Mouse (Mus musculus) c-Kit-positive CD71-positive TER-119-negative erythroid progenitor cells, embryonic 14.5 days (primary cell): ENCODE results near the gene Cldn19.
"Not testable (repeated sequence)": the region's sequence is repeated elsewhere in the genome, so short reads cannot be mapped to it uniquely, and the experiment has no call there.

Experiments used
- DNase-seq: peaks from one replicate; pipeline ENCODE4 v3.0.0-alpha.2; 2013; ENCODE audit warnings: low read depth

Cldn19 gene

DNA sequence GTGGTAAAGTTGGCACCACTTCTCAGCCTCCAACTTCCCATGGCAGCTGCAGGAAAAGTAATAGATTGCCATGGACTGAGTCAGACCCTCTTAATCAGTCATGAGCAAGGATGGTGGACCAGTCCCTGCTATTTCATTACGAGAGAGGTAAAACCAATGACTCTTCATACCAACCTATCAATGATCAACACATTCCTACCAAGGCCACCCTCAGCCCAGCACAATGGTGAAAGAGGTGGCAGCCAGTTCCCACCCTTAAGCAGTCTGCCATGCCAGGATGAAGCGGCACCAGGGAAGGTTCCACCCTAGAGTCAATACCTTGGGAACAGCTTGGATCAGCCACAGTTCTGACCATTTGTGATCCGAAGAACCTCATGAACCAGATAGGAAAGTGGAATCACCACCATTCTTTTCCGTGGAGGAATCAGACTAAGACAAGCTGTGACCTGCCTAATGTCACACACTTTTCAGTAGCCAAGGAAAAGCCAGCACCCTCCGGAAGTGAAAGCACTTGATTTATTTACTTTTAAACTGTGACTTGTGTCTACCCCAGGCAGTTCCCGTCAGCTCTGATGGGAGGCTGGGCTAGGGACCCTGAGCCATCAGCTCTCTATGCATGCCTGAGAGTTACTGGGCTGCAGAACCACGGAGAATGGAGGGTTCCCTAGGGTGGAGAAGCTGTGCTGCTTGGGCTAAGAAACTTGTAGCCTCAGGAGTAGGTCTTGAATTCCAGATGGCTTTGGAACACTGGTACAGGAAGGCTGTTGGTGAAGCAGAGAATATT lies 3.0 kb upstream of the Cldn19 start:
- no peak for DNase-seq

- DNase-seq, result no peak
Observed at GRCm38 (mm10) chr4:119254012-119254618, 1.1 kb upstream of the Cldn19 start.

DNA sequence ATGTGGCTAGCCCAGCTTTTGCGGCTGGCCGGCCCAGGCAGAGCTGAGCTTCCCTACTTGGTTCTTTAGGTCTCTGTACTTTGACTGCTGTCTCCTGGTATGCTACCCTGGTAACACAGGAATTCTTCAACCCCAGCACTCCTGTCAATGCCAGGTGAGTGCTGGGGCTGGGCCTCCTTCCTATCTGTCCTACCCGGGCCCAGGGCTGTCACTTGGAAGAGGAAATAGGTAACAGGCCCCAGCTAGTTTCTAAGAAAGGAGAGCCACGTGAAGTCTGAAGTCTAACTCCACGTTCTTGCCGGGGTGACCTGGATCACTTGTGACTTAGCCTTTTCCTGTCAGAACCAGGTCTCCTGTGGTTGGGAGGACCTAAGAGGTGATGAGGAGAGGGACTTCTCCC lies 1.9 kb downstream of the Cldn19 start:
- DNase-seq, result no peak

- DNase-seq, result no peak
Observed at GRCm38 (mm10) chr4:119259344-119260254, 4.4 kb downstream of the Cldn19 start.

DNA sequence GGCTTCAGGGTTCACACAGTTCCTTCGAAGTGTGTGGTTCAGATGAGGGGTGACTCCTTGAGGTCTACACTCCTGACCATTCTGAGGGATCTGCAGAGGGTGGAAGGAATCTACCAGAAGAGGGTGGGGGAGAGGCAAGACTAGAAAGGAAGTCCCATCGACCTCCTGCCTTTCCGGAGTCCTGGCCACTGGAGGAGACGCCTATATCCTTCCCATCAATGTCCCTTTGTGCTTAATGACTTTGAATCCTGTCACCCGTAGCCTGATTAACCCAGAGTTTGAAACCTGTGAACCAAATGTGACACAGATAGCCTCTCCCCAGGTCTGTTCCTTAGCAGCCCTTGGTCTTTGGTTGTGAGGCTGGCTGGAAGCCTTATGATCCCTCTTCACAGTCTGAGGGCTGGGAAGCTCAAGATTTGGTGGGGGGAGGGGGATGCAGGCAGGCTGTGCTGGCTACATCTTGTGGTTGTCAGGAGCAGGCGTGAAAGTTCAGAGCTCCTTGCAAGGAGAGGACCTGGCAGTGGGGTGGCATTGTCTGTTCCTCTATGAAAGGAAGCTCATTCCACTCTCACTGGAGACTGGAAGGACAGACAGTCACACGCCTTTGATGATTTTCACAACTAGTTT lies 6.0 kb downstream of the Cldn19 start:
- no peak for DNase-seq

DNA sequence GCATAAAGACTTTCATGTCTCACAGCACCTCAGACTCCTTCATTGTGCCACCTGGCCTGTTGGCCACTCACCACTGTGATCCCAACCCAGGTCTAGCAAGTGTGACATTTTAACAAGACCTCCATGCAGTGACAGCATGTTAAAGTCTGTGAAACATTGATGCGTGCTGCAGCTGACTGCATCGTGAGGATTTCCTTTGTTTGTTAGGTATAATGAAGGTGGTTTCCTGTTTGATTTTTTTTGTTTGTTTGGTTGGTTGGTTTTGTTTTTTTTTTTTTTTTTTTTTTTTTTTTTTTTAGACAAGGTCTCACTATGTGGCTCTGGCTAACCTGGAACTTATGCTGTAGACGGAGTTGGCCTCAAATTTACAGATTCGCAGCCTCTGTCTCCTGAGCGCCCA lies 7.3 kb downstream of the Cldn19 start:
- DNase-seq, result no peak

- no peak for DNase-seq
Observed at GRCm38 (mm10) chr4:119263459-119263858, 8.2 kb downstream of the Cldn19 start.

DNA sequence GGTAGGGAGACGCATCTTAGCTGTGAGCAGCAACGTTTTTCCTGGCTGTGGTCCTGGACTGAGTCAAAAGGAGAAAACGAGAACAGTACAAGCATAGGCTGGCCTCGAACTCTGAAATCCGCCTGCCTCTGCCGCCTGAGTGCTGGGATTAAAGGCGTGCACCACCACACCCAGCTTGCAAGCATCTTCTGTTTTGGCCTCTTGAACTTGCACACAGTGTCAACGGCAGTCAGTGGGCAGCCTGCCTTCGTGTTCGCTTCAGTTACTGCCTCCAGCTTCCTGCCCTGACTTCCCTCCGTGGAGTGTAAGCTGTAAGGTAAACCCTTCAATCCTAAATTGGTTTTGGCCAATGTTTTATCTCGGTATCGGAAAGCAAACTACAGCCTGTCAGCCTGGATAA lies 11.4 kb downstream of the Cldn19 start:
- no peak for DNase-seq

DNA sequence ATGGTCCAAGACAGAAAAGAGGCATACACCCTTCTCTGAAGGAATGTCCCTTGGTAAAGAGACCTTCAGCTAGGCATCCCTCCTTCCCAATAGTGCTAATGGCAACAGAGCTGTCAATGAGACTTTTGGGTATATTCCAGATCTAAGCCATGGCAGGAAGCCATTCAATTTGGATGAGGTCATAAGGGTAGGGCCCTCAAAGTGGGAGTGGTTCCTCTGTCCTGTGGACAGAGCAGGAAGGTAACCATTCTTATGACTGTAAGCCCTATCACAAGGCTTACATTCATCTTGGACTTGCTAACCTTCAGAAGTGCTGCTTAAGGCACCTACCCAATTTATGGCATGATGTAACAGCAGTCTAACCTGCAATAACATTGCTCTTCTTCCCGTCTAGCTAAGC lies 19.4 kb downstream of the Cldn19 start:
- no peak for DNase-seq

DNA sequence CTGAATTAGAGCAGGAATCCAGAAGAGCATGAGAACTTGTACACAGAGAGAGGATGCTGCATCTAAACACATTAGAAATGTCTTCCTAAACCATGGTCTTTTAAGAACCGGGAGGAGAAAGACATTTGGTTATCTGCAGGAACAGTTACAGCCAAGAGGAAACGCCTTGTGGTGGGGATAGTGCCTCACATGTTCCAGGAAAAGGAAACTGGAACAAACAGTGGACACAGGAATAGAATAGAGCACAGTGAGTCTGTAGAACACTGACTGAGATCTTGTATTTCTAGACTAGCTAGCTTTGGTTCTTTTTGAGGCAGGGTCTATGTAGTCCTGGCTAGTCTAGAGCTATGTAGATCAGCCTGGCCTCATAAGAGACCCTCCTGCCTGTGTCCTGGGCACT lies 20.0 kb downstream of the Cldn19 start:
- no peak for DNase-seq

GRCm38 (mm10) chr4:119275726-119276125 lies 20.5 kb downstream of the Cldn19 start:
- DNase-seq, result no peak

- DNase-seq, result not testable (repeated sequence)
Observed at GRCm38 (mm10) chr4:119278784-119279183, 23.6 kb downstream of the Cldn19 start.

GRCm38 (mm10) chr4:119284861-119285260 lies 29.6 kb downstream of the Cldn19 start:
- DNase-seq, result no peak

DNA sequence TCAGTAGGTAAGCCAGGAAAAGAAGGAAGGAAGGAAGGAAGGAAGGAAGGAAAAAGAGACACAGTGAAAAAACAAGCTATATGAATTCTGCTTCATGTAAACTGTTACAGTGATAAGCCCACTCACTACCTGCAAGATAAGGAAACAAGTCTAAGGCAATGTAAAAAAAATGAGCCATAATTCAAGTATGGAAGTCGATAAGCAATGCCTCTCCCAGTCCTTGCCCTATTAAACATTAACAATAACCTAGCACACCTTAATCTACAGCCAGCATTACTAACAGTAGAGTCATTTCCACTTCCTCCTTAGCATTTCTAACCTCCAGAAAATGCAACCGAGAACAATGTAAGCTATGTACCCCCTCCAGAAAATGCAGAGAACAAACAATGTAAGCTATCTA lies 30.1 kb downstream of the Cldn19 start:
- no peak for DNase-seq

- DNase-seq, result no peak
Observed at GRCm38 (mm10) chr4:119291921-119292320, 36.7 kb downstream of the Cldn19 start.

DNA sequence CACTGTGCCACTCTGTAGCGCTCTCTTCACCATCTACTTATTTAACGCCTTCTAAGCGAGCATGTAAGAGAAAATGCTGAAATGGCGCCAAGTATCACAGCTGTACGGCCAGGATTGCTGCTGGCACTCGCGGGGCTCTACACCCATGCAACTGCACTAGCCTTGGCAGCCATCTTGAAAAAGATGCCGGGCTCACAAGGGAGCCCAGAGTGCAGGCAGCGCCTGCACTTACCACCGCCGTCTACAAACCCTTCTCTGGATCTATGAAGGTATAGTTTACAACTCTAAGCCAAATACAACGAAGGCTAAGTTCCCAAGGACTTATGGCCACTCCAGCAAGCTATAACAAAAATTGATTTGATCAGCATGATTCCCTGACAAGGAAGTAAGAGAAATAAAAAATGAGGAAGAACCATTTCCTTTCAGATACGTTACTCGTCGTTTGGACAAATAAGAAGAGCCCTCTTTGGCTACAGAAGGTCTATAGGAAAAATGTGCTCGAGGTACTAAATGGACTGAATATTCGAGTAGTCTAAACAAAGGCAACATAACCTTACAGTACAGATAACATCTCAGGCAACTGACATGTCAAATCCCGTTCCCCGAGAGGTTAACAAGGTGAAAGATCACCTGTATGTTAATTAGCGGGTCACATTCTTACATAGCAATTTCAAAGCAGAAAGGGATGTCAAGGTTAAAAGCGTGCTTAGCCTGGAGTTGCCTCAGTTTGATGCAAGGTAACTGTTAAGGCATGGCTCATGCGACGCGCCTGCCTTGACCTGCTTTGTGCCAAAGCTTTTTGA lies 37.8 kb downstream of the Cldn19 start:
- peak; percentile 54 for DNase-seq

DNA sequence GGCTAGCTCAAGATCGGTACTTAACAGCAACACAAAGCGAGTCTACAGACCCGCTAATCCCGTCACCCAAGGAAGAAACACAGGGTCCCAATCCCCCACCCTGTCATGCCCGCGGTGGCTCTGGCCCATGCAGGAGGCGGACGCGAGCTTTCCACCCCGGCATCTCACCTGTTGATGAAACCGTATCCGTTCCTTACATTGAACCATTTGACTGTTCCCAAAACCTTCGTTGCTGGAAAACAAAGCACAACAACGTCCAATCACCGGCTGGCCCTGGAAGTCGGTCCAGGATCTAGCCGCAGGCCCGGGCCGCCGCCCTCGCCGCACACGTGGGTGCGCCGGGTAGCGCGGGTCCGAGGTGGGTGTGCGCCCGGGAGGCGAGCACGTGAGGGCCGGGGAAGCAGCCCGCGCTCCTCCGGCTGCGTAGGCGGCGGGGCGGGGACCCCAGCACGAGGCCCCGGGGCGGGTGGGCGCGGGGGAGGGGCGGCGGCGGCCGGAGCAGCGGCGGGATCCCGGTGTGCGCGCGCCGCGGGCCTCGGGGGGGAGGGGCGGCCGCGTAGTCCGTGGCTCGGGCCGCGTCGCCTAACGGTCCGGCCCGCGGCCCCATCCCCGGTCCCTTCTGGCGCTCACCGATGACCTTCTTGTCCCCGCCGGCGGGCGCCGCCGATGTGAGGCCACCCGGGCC lies 38.5 kb downstream of the Cldn19 start:
- DNase-seq, result no peak

GRCm38 (mm10) chr4:119294415-119295133 lies 39.4 kb downstream of the Cldn19 start, which contains the start of gene Ybx1:
TSS of gene Ybx1 (minus strand) at chr4:119294604.
- DNase-seq, result peak; percentile 96

GRCm38 (mm10) chr4:119295134-119295453 lies 39.9 kb downstream of the Cldn19 start:
- DNase-seq, result no peak

DNA sequence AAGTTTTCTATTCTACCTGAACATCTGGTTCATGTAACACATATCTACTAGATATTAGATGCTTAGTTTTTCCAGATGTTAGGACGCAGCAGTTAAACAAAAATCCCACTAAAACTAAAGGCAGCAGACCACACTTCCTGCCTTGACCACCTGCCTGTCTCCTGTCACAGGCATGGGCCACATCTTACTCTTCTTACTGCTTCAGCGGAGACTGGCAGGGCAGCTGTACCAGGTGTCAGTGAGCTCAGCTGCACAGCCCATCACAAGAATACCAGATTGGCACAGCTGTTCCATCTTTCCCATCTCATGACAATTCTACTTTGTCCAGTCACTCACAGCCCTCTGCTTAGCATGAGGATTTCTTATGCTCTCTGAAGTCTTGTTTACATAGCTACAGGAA lies 42.1 kb downstream of the Cldn19 start:
- DNase-seq, result no peak
